Mouse (Mus musculus): ENCODE data around the gene Pdzd2. TPM values are rescaled to one million over a fixed set of nuclear protein-coding genes. Genes with fewer than 3 reads are reported as not detected.
"Not testable (repeated sequence)": the region's sequence is repeated elsewhere in the genome, so short reads cannot be mapped to it uniquely, and the experiment has no call there.

Gene Pdzd2
- polyA plus RNA-seq, 1 experiment: under 0.01 TPM

GRCm38 (mm10) chr15:12370096-12370495 is 369.6 kb downstream of the Pdzd2 start:
- Histone ChIP-seq H3K4me3 (replicated peaks) (no peak overlapping the region), H3K4me1 (ENCODE audit: control insufficient read depth) (peaks cover 46% of the 10 kb centered on the region), H3K36me3 (ENCODE audit: control insufficient read depth) (no peaks in the 10 kb centered on the region), H3K9me3 (ENCODE audit: control insufficient read depth, low read length) (no peaks in the 10 kb centered on the region), H3K27me3 (ENCODE audit: control insufficient read depth) (0 out of 2 replicates have a peak, but pooled peaks cover 2% of the 10 kb centered on the region)
- TF ChIP-seq GATA1 (IDR thresholded peaks at IDR 0.05; ENCODE audit: low read length) (no peak), TAL1 (IDR thresholded peaks at IDR 0.05; ENCODE audit: low read length) (no peak)

GRCm38 (mm10) chr15:12368850-12369249 is 370.9 kb downstream of the Pdzd2 start:
- TF ChIP-seq GATA1 (IDR thresholded peaks at IDR 0.05; ENCODE audit: low read length) (no peak), TAL1 (IDR thresholded peaks at IDR 0.05; ENCODE audit: low read length) (no peak)

GRCm38 (mm10) chr15:12368357-12368756 is 371.4 kb downstream of the Pdzd2 start:
- Histone ChIP-seq H3K27me3 (ENCODE audit: control insufficient read depth) (no peaks in the 10 kb centered on the region), H3K36me3 (ENCODE audit: control insufficient read depth) (no peaks in the 10 kb centered on the region), H3K4me3 (replicated peaks) (no peak overlapping the region), H3K4me1 (ENCODE audit: control insufficient read depth) (peaks cover 42% of the 10 kb centered on the region), H3K9me3 (ENCODE audit: control insufficient read depth, low read length) (no peaks in the 10 kb centered on the region)
- no peak for TF ChIP-seq GATA1 (IDR thresholded peaks at IDR 0.05; ENCODE audit: low read length)
- TF ChIP-seq TAL1 (IDR thresholded peaks at IDR 0.05; ENCODE audit: low read length): no peak

More at GRCm38 (mm10) chr15:12368850-12369249, 370.9 kb downstream of the Pdzd2 start:
- H3K4me3 ChIP-seq (replicated peaks): no peak overlapping the region
- no peaks in the 10 kb centered on the region for H3K27me3 ChIP-seq (ENCODE audit: control insufficient read depth)
- H3K4me1 ChIP-seq (ENCODE audit: control insufficient read depth): peaks cover 42% of the 10 kb centered on the region
- H3K36me3 ChIP-seq (ENCODE audit: control insufficient read depth): no peaks in the 10 kb centered on the region
- no peaks in the 10 kb centered on the region for H3K9me3 ChIP-seq (ENCODE audit: control insufficient read depth, low read length)

GRCm38 (mm10) chr15:12367306-12368080 is 372.2 kb downstream of the Pdzd2 start:
- H3K4me1 ChIP-seq (ENCODE audit: control insufficient read depth): peaks cover 42% of the 10 kb centered on the region
- peaks cover under 1% of the 10 kb centered on the region for H3K36me3 ChIP-seq (ENCODE audit: control insufficient read depth)
- H3K27me3 ChIP-seq (ENCODE audit: control insufficient read depth): no peaks in the 10 kb centered on the region
- 0 out of 2 replicates have a peak, but pooled peaks have one; percentile 23 for TF ChIP-seq GATA1 (IDR thresholded peaks at IDR 0.05; ENCODE audit: low read length)
- TF ChIP-seq TAL1 (IDR thresholded peaks at IDR 0.05; ENCODE audit: low read length): no peak
- H3K9me3 ChIP-seq (ENCODE audit: control insufficient read depth, low read length): no peaks in the 10 kb centered on the region
- peak overlapping the region; percentile 49 for H3K4me3 ChIP-seq (replicated peaks)

GRCm38 (mm10) chr15:12366580-12367305 is 373.0 kb downstream of the Pdzd2 start:
- H3K27me3 ChIP-seq (ENCODE audit: control insufficient read depth); H3K36me3 ChIP-seq (ENCODE audit: control insufficient read depth); H3K9me3 ChIP-seq (ENCODE audit: control insufficient read depth, low read length): not testable (repeated sequence)
- H3K4me3 ChIP-seq (replicated peaks): peak overlapping the region; percentile 49
- H3K4me1 ChIP-seq (ENCODE audit: control insufficient read depth): peaks cover 42% of the 10 kb centered on the region

GRCm38 (mm10) chr15:12366072-12366469 is 373.7 kb downstream of the Pdzd2 start:
- no peak overlapping the region for H3K4me3 ChIP-seq (replicated peaks)
- peaks cover 38% of the 10 kb centered on the region for H3K4me1 ChIP-seq (ENCODE audit: control insufficient read depth)

GRCm38 (mm10) chr15:12365416-12366071 is 374.2 kb downstream of the Pdzd2 start:
- Histone ChIP-seq H3K27me3 (ENCODE audit: control insufficient read depth) (no peaks in the 10 kb centered on the region), H3K36me3 (ENCODE audit: control insufficient read depth) (peaks cover 14% of the 10 kb centered on the region), H3K9me3 (ENCODE audit: control insufficient read depth, low read length) (no peaks in the 10 kb centered on the region), H3K4me1 (ENCODE audit: control insufficient read depth) (peaks cover 33% of the 10 kb centered on the region), H3K4me3 (replicated peaks) (no peak overlapping the region)
- TF ChIP-seq TAL1 (IDR thresholded peaks at IDR 0.05; ENCODE audit: low read length) (no peak), GATA1 (IDR thresholded peaks at IDR 0.05; ENCODE audit: low read length) (no peak)

More at GRCm38 (mm10) chr15:12366072-12366469, 373.7 kb downstream of the Pdzd2 start:
- TF ChIP-seq TAL1 (IDR thresholded peaks at IDR 0.05; ENCODE audit: low read length) (no peak), GATA1 (IDR thresholded peaks at IDR 0.05; ENCODE audit: low read length) (no peak)
- no peaks in the 10 kb centered on the region for H3K9me3 ChIP-seq (ENCODE audit: control insufficient read depth, low read length)
- H3K36me3 ChIP-seq (ENCODE audit: control insufficient read depth): peaks cover 9% of the 10 kb centered on the region
- H3K27me3 ChIP-seq (ENCODE audit: control insufficient read depth): no peaks in the 10 kb centered on the region

GRCm38 (mm10) chr15:12364096-12364495 is 375.6 kb downstream of the Pdzd2 start:
- no peak for TF ChIP-seq TAL1 (IDR thresholded peaks at IDR 0.05; ENCODE audit: low read length)
- no peak for TF ChIP-seq GATA1 (IDR thresholded peaks at IDR 0.05; ENCODE audit: low read length)
- Histone ChIP-seq H3K4me1 (ENCODE audit: control insufficient read depth) (peaks cover 30% of the 10 kb centered on the region), H3K4me3 (replicated peaks) (no peak overlapping the region), H3K27me3 (ENCODE audit: control insufficient read depth) (no peaks in the 10 kb centered on the region), H3K9me3 (ENCODE audit: control insufficient read depth, low read length) (no peaks in the 10 kb centered on the region), H3K36me3 (ENCODE audit: control insufficient read depth) (peaks cover 19% of the 10 kb centered on the region)

- Histone ChIP-seq H3K9me3 (ENCODE audit: control insufficient read depth, low read length) (no peaks in the 10 kb centered on the region), H3K36me3 (ENCODE audit: control insufficient read depth) (peaks cover 28% of the 10 kb centered on the region), H3K27me3 (ENCODE audit: control insufficient read depth) (no peaks in the 10 kb centered on the region), H3K4me1 (ENCODE audit: control insufficient read depth) (peaks cover 18% of the 10 kb centered on the region), H3K4me3 (replicated peaks) (no peak overlapping the region)
- TF ChIP-seq GATA1 (IDR thresholded peaks at IDR 0.05; ENCODE audit: low read length) (no peak), TAL1 (IDR thresholded peaks at IDR 0.05; ENCODE audit: low read length) (no peak)
Measured at GRCm38 (mm10) chr15:12362701-12363040, 377.1 kb downstream of the Pdzd2 start.
